Mouse (Mus musculus): ENCODE measurements around the gene Mgat4a. TPM values are rescaled to one million over a fixed set of nuclear protein-coding genes. Genes with fewer than 3 reads are reported as not detected.

Mgat4a gene
- total and polyA plus RNA-seq, 3 experiments: 2.7 to 2.8 TPM; not detected in 1

- TF ChIP-seq MEF2A (IDR thresholded peaks at IDR 0.05; ENCODE audit: extremely low read depth, insufficient replicate concordance, low read depth, low read length, poor library complexity, severe bottlenecking) (no peak), ZKSCAN1 (IDR thresholded peaks at IDR 0.05; ENCODE audit: low read depth, low read length) (no peak), KAT2A (conservative IDR thresholded peaks at IDR 0.05; ENCODE audit: low read depth, low read length) (peak; percentile 45), ELF1 (IDR thresholded peaks at IDR 0.05; ENCODE audit: low read depth, low read length) (peak; percentile 70), JUND (IDR thresholded peaks at IDR 0.05; ENCODE audit: low read depth, low read length) (no peak), USF1 (IDR thresholded peaks at IDR 0.05; ENCODE audit: low read depth, low read length) (no peak), UBTF (IDR thresholded peaks at IDR 0.05; ENCODE audit: borderline replicate concordance, insufficient read depth, low read depth, low read length) (no peak), RAD21 (IDR thresholded peaks at IDR 0.05; ENCODE audit: low read depth, low read length) (no peak), MYB (IDR thresholded peaks at IDR 0.05; ENCODE audit: low read depth, low read length) (no peak), POLR2AphosphoS2 (IDR thresholded peaks at IDR 0.05; ENCODE audit: low read length) (no peak), SMC3 (IDR thresholded peaks at IDR 0.05; ENCODE audit: low read depth, low read length) (no peak), GABPA (IDR thresholded peaks at IDR 0.05; ENCODE audit: low read depth, low read length) (0 out of 2 replicates have a peak, but pooled peaks have one; percentile 38), TBP (IDR thresholded peaks at IDR 0.05; ENCODE audit: low read depth, low read length) (peak; percentile 31; the same call in 1 of the 2 replicates)
These were observed 113.5 kb downstream of the Mgat4a start (continued) for GRCm38 (mm10) chr1:37427144-37427875.

GRCm38 (mm10) chr1:37419420-37419819, 121.4 kb downstream of the Mgat4a start:
- H3K27ac ChIP-seq (ENCODE audit: control insufficient read depth, low read depth, low read length): no peak overlapping the region
- no peaks in the 10 kb centered on the region for H3K9me3 ChIP-seq (replicated peaks; ENCODE audit: insufficient read depth, low read length)
- H3K79me2 ChIP-seq (ENCODE audit: control insufficient read depth, insufficient read depth, low read length, poor library complexity): peaks cover 4% of the 10 kb centered on the region; the same call in 1 of the 2 replicates
- TF ChIP-seq USF2 (IDR thresholded peaks at IDR 0.05; ENCODE audit: borderline replicate concordance in 1 of 2, insufficient read depth in 1 of 2, low read depth in 1 of 2, low read length in 2 of 2) (no peak), MEF2A (IDR thresholded peaks at IDR 0.05; ENCODE audit: extremely low read depth, insufficient replicate concordance, low read depth, low read length, poor library complexity, severe bottlenecking) (no peak), KAT2A (conservative IDR thresholded peaks at IDR 0.05; ENCODE audit: low read depth, low read length) (no peak), SIN3A (IDR thresholded peaks at IDR 0.05; ENCODE audit: low read length) (no peak), BHLHE40 (IDR thresholded peaks at IDR 0.05; ENCODE audit: borderline replicate concordance, low read depth, low read length) (no peak), E2F4 (IDR thresholded peaks at IDR 0.05; ENCODE audit: borderline replicate concordance, low read depth, low read length) (0 out of 2 replicates have a peak, but pooled peaks have one; percentile 36), ZNF384 (IDR thresholded peaks at IDR 0.05; ENCODE audit: low read depth, low read length) (no peak), EP300 (IDR thresholded peaks at IDR 0.05; ENCODE audit: low read depth in 1 of 2, low read length in 2 of 2) (peak in 1 of 2 experiments; percentile 58; a peak in 2 of 4 replicates), TBP (IDR thresholded peaks at IDR 0.05; ENCODE audit: low read depth, low read length) (no peak), HCFC1 (IDR thresholded peaks at IDR 0.05; ENCODE audit: low read depth, low read length) (0 out of 2 replicates have a peak, but pooled peaks have one; percentile 36), SMC3 (IDR thresholded peaks at IDR 0.05; ENCODE audit: low read depth, low read length) (peak; percentile 24; the same call in 1 of the 2 replicates), RAD21 (IDR thresholded peaks at IDR 0.05; ENCODE audit: low read depth, low read length) (peak; percentile 3; the same call in 1 of the 2 replicates), MAX (IDR thresholded peaks at IDR 0.05; ENCODE audit: low read length) (no peak), CTCF (IDR thresholded peaks at IDR 0.05 in 2 of 3, conservative IDR thresholded peaks at IDR 0.05 in 1 of 3; ENCODE audit: control insufficient read depth in 1 of 3, insufficient read depth in 1 of 3, low read depth in 2 of 3, low read length in 3 of 3, poor library complexity in 1 of 3, severe bottlenecking in 1 of 3) (peak; percentile 59 to 95 (median 95)), ZC3H11A (IDR thresholded peaks at IDR 0.05; ENCODE audit: low read depth, low read length) (no peak), ELF1 (IDR thresholded peaks at IDR 0.05; ENCODE audit: low read depth, low read length) (no peak)
- H3K4me1 ChIP-seq (ENCODE audit: control insufficient read depth in 1 of 2, insufficient read depth in 2 of 2, low read length in 2 of 2): no peaks in the 10 kb centered on the region
- H3K36me3 ChIP-seq (ENCODE audit: control insufficient read depth in 1 of 2, insufficient read depth in 2 of 2, low read length in 2 of 2): peaks cover 0 to 9% of the 10 kb centered on the region in 2 experiments; a peak in 2 of 4 replicates
- H3K27me3 ChIP-seq (ENCODE audit: control insufficient read depth in 1 of 2, insufficient read depth in 2 of 2, low read length in 2 of 2): no peaks in the 10 kb centered on the region
- DNase-seq (ENCODE audit: low read depth, low spot score): peak; percentile 68
- H3K4me3 ChIP-seq (ENCODE audit: control insufficient read depth in 1 of 2, insufficient read depth in 1 of 2, low read depth in 2 of 2, low read length in 2 of 2): no peak overlapping the region
- no peak overlapping the region for H3K9ac ChIP-seq (ENCODE audit: control insufficient read depth, low read depth, low read length, poor library complexity, severe bottlenecking)

Measured in MEL (cell line).